Mouse (Mus musculus): ENCODE measurements around the gene Nfic.
"Not testable (repeated sequence)": the region's sequence is repeated elsewhere in the genome, so short reads cannot be mapped to it uniquely, and the experiment has no call there.

The Nfic gene

DNA sequence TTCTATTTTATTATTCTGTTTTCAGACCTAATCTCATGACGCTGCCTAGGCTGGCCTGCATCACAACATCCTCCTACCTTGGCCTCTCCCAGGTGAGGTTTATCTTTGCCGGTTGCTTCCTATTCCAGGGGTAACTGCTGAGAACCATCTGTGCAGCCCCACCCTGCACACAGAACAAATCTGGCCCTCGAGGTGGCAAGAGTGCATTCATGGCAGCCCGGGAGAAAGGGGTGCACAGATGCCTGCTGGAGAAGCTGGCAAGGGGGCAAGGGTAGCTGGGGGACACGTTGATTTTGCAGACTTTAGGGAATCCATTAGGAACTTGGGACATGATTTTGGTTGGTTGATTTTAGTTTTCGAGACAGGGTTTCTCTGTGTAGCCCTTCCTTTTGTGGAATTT is 2.8 kb upstream of the Nfic start:
- DNase-seq, result no peak

DNA sequence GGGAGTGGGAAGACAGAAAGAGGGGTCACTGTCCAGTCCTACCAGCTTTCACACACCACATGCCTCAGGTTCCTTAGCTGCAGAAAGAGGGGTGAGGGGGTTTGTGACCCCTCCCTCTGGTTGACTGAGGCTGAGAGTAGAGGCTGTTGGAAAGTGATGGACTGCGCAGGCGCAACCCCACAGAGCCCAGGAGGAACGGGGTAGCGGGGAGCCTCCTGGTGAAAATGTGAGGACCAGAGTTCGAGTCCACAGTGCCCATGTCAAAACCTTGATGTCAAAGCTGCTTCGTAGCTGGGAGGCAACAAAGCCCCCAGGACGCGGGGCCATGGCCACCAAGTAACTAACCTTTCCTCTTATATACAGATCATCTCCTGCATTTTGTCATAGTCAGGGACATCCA is 2.2 kb upstream of the Nfic start:
- no peak for DNase-seq

GRCm38 (mm10) chr10:81456983-81457563 is 1.6 kb upstream of the Nfic start:
- no peak for DNase-seq

DNA sequence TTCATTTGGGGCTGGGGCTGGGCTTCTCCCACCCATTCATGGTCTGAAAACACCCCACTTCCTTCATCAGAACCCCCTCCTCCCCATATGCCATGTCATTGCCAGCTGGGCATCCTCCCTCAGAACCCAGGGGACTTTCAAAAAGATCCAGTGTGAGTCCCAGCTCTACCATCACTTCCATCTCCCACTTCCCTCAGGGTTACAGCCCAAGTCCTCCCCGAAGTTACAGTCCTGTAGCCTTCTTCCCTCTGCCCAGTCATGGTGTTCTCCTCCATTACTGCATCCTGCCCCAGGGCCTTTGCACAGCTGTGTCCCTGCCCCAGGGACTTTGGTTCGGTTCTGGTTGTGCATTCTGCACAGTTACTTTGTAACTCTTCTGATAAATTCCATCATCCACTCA is 1.3 kb downstream of the Nfic start:
- DNase-seq, result no peak

GRCm38 (mm10) chr10:81452947-81453288 is 2.5 kb downstream of the Nfic start:
- no peak for DNase-seq

DNA sequence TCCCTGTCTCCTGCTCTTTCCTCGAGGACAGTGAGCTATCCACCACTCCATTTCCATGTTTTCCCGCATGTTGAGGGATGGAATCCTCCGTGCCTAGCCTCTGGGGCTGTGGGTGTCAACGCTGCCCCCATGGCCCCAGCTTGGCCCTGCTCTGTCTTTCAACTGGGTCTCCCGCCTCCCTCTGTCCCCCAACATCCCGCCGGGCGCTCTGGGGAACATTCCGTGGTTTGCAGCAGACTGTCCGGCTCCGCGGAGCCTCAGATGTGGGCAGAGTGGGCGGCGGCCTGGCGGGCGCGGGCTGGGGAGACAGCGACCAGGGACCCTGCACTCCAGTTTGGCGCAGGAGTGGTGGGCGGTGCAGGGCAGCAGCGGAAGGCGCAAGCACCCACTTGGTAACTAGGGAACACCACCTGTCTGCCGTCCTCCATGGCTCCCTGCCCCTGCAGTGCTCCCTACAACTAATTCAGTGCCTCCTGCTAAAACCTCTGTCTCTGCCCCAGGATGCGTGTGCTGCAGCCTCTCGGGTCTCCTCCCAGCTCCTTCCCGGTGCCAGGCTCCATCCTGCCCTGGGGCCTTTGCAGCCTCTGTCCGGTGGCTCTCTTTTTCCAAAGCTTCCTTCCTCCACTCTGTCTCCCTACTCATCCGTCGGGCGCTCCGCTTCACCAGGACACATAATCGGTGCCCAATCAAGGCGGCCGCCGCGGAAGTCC is 3.0 kb downstream of the Nfic start:
- DNase-seq, result no peak

GRCm38 (mm10) chr10:81451365-81451745 is 4.1 kb downstream of the Nfic start:
- DNase-seq, result no peak

- DNase-seq, result no peak
Measured at GRCm38 (mm10) chr10:81450641-81451364, 4.6 kb downstream of the Nfic start.

GRCm38 (mm10) chr10:81450140-81450539 is 5.3 kb downstream of the Nfic start:
- DNase-seq, result peak; percentile 75 to 88

DNA sequence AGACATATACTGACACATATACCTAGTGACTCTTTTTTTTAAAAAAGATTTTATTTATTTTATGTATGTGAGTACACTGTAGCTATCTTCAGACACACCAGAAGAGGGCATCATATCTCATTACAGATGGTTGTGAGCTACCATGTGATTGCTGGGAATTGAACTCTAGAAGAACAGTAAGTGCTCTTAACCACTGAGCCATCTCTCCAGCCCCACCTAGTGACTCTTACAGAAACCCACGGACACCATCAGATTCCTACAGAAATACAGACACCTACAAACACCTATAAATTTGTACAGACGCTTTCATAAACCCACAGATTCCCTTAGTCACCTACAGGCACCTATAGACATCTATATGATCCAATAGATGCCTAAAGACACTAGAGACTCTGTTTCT is 9.9 kb downstream of the Nfic start:
- not testable (repeated sequence) for DNase-seq

- DNase-seq, result no peak
Measured at GRCm38 (mm10) chr10:81441019-81441418, 14.4 kb downstream of the Nfic start.

DNA sequence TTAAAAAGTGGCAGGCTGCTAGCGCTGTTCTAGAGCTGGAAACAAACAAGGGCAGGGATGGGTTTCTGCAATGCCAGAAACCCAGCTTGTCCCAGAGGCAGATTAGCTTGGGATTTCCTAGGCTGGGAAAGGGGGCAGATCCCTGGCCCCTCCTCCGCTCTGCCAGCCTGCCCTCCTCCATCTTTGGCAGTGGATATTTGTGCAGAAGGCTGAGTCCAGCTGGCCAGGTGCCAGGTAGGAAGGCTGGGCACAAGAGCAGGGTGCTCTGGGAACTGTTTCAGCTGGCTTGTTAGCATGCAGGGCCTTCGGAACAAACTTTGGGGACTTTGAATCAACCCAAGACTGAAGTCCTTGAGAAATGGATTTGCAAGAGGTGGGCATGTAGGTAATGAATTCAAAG is 20.0 kb downstream of the Nfic start:
- peak; percentile 93 for DNase-seq

GRCm38 (mm10) chr10:81434361-81435263 is 20.8 kb downstream of the Nfic start:
- DNase-seq, result no peak

DNA sequence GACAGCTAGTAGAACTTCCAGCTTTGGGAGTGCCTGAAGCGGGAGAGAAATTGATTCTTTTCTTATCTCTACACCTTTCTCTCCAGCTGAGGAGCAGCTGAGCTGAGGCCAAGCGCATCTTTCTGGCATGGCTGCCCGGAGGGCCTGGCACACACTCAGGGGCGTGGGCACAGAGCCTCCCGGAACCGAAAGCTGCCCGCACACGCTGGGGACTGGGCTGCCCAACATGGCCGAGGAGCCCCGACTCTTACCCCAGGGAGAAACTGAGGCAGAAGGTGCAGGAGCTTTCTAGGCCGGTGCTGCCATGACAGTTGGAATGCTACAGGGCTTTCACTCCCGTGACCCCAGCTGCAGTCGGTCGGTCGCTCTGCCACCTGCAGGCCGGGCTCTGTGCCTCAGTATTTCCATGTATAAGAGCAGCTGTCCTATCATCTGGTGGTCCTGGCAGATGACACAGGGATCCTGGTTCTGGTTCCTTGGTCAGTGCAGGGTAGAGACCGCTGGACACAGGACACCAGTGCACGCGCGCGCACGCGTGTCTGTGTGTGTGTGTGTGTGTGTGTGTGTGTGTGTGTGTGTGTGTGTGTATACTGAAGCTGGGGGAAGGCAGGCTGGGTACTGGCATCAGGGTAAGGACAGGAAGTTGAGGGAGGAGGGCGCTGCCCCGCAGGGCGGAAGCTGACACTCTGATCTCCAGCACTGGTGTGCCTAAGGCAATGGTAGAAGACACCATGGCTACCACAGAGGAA is 21.7 kb downstream of the Nfic start:
- peak in 1 of 2 experiments; percentile 44 for DNase-seq

DNA sequence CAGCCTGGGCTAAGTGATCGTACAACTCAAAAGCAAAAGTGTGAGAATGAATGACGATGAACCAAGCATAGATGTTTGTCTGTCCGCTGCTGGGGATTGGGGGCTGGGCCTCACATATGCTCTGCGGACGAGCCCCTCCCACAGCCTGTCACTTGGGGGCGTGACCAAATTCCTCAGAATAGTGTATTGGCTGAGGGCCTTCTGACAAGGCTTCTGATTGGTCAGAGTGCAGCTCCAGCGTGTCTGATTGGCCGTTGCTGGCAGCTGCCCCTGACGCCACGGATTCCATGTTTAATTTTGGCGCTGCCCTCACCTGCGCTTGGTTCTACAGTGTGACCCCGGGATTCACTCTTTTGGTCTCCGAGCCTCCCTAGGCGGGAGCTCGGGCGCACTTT is 22.6 kb downstream of the Nfic start:
- DNase-seq, result peak; percentile 96 to 98

DNA sequence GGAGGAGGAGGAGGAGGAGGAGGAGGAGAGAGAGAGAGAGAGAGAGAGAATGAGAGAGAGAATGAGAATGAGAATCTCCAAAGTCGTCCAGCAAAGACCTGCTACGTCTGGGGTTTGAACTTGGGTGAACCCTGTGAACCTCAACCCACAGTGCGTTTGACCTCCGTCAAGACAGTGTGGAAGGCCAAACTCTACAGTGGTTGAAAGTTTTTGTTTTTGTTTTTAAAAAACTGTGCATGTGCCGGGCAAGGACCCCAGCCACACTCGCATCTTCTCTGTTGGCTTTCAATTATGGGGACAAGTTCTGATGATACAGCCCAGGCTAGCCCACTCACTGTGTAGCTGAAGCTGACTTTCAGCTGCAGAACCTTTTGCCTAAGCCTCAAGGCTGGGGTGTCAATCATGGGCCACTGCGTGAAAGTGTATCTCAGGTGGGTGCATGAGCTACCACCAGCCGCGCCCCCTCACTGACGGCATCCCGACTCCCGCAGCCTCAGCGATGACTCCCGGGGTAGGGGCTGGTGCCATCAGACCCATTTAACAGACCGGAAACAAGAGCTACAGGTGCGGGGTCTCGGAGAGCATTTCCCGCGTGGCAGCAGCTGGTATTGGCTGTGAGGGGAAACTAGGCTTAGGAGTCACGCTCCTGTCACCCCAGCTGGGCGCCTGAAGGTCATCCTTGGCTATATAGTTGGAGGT is 23.1 kb downstream of the Nfic start:
- DNase-seq, result peak in 1 of 2 experiments; percentile 54

- peak; percentile 90 to 95 for DNase-seq
Measured at GRCm38 (mm10) chr10:81431526-81432168, 23.8 kb downstream of the Nfic start.

- DNase-seq, result peak; percentile 67 to 69
Measured at GRCm38 (mm10) chr10:81430831-81431525, 24.5 kb downstream of the Nfic start.

DNA sequence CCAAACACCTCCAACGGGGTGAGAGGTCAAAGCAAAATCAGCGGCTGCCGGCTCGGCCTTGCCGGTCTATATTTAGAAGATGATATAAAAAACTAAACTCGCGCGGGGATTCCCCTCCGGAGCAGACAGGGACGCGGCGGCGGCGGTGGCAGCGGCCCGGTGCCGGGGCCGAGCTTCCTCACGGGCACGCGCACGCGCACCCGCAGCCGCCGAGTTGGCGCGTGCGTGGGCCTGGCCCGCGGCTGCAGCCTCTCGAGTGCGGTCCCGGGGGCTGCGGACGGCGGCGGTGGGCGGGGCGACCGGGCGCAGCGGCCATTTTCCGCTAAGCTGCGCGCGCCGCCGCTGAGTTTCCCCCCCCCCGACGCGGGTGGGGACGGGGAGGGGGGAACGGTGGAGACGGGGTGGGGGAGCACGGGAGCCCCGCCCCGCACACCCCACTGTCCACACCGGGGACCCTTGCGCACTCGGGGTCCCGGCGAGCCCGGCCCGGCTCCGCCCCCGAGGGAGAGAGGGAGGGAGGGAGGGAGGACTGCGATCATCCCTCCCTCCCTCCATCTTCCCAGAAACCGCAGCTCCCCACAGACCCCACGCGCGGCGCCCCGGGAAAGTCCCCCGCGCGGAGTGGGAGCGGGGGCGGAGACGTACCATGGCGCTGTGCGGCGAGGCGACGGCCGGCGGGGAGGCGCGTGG is 25.1 kb downstream of the Nfic start:
- DNase-seq, result peak; percentile 78

DNA sequence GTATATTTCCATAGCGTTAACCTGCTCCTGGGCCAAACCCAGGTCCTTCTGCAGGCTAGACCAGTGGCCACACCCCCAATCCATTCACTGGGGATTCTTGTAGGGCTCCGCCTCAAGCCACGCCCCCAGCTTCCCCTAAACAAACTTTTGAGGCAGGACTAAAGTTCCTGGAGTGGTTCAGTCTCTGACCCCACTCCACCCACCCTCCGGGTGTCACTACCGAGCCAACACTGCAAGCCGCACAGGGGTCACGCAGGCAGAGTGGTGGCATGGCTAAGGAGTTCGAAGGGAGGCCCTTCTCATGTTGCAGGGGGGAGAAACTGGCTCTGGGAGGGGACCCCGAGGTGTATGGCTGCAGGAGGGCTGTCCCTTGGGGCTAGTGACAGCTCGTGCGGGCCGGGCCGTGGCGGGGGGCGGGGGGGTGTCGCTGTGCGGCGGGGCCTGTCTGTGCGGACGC is 25.8 kb downstream of the Nfic start:
- peak; percentile 96 for DNase-seq
